Mouse (Mus musculus) kidney, adult 18-20 months (tissue): ENCODE measurements around the gene Cycs.

ENCODE experiments used
- DNase-seq: peaks from one replicate; pipeline ENCODE4 v3.0.0; 2021

Cycs gene

DNA sequence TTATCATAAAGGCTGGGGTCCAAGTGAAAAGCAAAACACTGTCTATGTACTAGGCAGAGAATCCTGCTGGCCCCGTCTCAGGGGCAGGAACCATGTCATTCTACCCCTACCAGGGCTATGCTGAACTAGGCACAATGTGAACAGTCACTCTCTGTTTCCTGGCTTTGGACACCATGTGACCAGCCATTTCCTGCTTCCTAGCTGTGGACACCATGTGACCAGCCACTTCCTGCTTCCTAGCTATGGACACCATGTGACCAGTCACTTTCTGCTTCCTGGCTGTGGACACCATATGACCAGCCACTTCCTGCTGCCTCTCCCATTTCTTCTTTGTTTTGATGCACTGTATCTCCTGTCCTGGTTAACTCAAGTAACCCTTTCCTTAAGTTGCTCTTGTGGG, 23.8 kb downstream of the Cycs start:
- no peak for DNase-seq

- no peak for DNase-seq
Measured at GRCm38 (mm10) chr6:50539641-50540040, 26.7 kb downstream of the Cycs start.

GRCm38 (mm10) chr6:50536461-50536892, 29.9 kb downstream of the Cycs start:
- peak; percentile 73 for DNase-seq

GRCm38 (mm10) chr6:50535346-50535745, 31.0 kb downstream of the Cycs start:
- no peak for DNase-seq

- DNase-seq = peak; percentile 12
Measured at GRCm38 (mm10) chr6:50531920-50532319, 34.4 kb downstream of the Cycs start.

GRCm38 (mm10) chr6:50531003-50531402, 35.3 kb downstream of the Cycs start:
- no peak for DNase-seq

DNA sequence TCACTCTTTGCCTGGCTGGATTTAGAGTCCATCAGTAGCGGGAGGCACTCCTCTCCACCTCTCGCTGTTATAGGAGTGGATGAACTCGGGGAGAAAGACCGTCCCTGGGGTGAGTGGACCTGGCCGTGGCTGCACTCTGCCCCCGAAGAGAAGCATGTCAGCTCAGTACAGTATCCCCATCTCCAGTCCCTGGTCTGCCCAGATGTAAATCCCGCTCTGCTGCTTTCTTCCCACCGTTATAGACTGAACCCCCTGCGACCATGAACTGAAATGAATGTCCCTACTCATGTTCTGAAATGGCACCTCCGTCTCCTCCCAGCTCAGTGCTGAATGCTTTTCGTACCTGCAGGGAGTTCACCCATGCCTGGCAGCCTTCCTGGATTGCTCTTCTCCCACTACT, 37.1 kb downstream of the Cycs start:
- peak; percentile 20 for DNase-seq

DNA sequence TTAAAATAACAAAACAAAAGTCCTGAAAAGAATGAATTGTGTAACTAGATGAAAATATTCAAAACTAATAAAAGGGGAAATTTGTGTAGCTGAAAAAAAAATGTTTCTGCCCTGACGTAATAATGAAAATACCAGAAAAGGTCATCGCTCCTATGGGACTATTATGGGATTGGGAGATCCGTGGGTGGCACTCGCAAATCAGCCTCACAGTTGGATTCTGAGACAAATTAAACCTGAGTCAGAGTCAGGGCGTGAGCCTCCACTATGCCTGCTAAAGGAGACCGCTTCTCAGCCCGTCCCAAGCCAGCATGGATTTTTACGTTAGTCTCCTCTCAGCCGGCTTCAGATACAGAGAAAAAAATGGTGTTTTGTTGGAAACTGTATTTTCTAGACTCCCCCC, 38.9 kb downstream of the Cycs start:
- no peak for DNase-seq

DNA sequence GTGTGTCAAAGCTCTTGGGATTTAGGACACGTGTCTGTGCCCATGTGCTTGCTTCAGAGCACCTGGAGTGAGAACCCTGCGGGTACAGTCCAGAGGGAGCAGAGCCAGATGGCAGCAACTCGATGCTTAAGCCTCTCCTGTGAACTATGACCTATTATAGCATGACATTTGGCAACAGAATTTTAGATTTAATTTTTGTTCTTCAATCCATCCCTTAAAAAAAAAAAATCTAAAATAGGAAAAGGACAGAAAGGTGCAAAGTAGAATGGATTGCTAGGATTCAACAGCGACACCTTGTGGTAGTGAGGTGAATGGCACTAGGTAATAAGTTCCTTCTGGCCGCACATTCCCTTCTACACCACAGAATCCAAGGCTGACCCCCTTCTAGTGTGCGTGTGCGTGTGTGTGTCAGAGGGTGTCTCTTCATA, 39.7 kb downstream of the Cycs start:
- peak; percentile 71 for DNase-seq

DNA sequence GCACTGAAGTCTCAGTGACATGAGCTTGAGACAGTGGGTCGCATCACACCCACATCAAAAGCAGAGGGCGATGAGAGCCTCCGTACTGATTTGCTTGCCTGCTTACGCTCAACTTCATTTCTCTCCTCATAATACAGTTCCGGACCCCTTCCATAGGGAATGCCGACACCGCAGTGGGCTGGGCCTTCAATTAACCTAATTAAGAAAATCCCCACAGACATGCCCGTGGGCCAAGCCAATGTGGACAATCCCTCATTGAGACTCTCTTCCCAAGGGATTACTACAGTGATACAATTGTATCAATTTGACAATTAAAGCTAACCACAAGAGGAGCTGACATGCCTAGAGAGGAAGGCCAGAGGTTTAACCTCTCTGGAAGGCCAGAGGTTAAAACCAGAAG, 40.5 kb downstream of the Cycs start:
- DNase-seq = no peak

GRCm38 (mm10) chr6:50524261-50524896, 42.0 kb downstream of the Cycs start:
- DNase-seq = no peak

DNA sequence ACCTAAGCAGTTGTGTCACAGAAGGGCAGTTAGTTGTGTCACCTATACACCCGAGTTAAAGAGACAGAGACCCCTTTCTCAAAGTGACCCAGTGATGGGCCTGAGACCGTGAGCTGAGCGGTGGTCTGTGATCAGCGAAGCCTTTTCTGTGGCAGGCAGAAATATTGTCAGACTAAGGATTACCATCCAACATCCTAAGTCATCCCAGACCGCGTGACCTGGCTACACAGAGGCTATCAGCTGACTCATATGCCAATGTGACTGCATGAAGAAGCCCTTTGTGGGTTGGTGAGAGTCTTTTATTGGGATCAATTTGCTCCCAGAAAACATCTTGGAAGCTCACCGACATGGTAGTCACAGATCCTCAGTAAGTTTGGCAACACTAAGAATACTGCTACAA, 43.6 kb downstream of the Cycs start:
- no peak for DNase-seq

- no peak for DNase-seq
Measured at GRCm38 (mm10) chr6:50521532-50522135, 44.7 kb downstream of the Cycs start.

GRCm38 (mm10) chr6:50520139-50520538, 46.2 kb downstream of the Cycs start:
- DNase-seq = peak; percentile 5

- no peak for DNase-seq
Measured at GRCm38 (mm10) chr6:50518371-50518770, 48.0 kb downstream of the Cycs start.
